Mouse (Mus musculus) C2C12 (cell line): ENCODE measurements around the gene Tec.

Experiments
- CEBPB ChIP-seq: IDR thresholded peaks from one replicate; pipeline ENCODE4 v1.6.1; 2011; ENCODE audit warnings: low read depth, mild to moderate bottlenecking, control low read depth, moderate library complexity
- CTCF ChIP-seq: IDR thresholded peaks from one replicate; pipeline ENCODE4 v1.5.1; 2011; ENCODE audit not compliant: control insufficient read depth, insufficient read depth, insufficient read length
- FOSL1 ChIP-seq: IDR thresholded peaks from one replicate; pipeline ENCODE4 v1.8.0; 2011; ENCODE audit warnings: mild to moderate bottlenecking, low read length; ENCODE audit not compliant: poor library complexity, insufficient read depth, severe bottlenecking
- MAX ChIP-seq: IDR thresholded peaks from one replicate; pipeline ENCODE4 v1.6.1; 2011; ENCODE audit warnings: mild to moderate bottlenecking, control low read depth
- MYOG ChIP-seq: IDR thresholded peaks from one replicate; pipeline ENCODE4 v1.6.1; 2011; ENCODE audit not compliant: control insufficient read depth, insufficient read length; ENCODE audit errors: extremely low read depth
- USF1 ChIP-seq: IDR thresholded peaks from one replicate; pipeline ENCODE4 v1.6.1; 2011; ENCODE audit warnings: low read depth, mild to moderate bottlenecking, control low read depth, moderate library complexity

- TF ChIP-seq USF1 (no peak), CTCF (no peak), CEBPB (no peak), FOSL1 (no peak), MAX (no peak), MYOG (no peak)
Measured at GRCm38 (mm10) chr5:72850926-72851673, 17.2 kb downstream of the Tec start.
